Mouse (Mus musculus) myocyte (in vitro differentiated cells): ENCODE results near the gene Shh.

ENCODE experiments used
- MYOG ChIP-seq, 3 experiments: IDR thresholded peaks; one replicate each; pipeline ENCODE4 v1.6.1; 2011; ENCODE audit warnings: control low read depth in 2 of 3, low read depth in 2 of 3, mild to moderate bottlenecking in 2 of 3; ENCODE audit not compliant: insufficient read length in 2 of 3, control insufficient read depth in 1 of 3, insufficient read depth in 1 of 3
- POLR2A ChIP-seq: IDR thresholded peaks from one replicate; pipeline ENCODE4 v1.6.1; 2011; ENCODE audit warnings: low read depth, mild to moderate bottlenecking, control low read depth, moderate library complexity; ENCODE audit not compliant: insufficient read length

DNA sequence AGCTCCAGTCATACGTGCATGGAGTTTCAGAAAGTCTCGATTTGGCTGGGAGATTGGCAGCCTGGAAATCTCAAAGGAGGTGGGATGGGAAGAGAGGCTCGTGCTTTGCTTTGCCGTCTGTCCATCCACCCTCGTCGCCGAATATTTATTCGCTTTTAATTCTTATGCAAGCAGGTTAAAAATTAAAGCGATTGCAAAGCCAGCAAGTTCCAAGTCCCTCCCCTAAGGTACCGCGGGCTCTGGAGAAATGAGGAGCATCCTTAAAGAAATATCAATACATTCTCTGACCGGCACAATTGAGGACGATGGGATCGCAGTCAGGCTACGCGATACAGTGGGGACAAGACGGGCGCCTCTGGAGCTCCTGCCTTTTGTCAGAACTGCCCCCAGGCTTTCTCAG is 1.5 kb downstream of the Shh start:
- no peak for TF ChIP-seq MYOG (IDR thresholded peaks at IDR 0.05; ENCODE audit: control insufficient read depth in 1 of 3, insufficient read depth in 1 of 3, insufficient read length in 2 of 3, low read depth in 2 of 3)
- no peak for TF ChIP-seq POLR2A
